Mouse (Mus musculus) frontal cortex, postnatal 10 days (tissue): Measurements from ENCODE around the gene Zfp105.

Experiments used
- DNase-seq, 2 experiments: peaks; one replicate each; pipeline ENCODE4 v3.0.0; 2022; ENCODE audit warnings: low spot score in 2 of 2, mixed read lengths in 1 of 2

The Zfp105 gene

DNA sequence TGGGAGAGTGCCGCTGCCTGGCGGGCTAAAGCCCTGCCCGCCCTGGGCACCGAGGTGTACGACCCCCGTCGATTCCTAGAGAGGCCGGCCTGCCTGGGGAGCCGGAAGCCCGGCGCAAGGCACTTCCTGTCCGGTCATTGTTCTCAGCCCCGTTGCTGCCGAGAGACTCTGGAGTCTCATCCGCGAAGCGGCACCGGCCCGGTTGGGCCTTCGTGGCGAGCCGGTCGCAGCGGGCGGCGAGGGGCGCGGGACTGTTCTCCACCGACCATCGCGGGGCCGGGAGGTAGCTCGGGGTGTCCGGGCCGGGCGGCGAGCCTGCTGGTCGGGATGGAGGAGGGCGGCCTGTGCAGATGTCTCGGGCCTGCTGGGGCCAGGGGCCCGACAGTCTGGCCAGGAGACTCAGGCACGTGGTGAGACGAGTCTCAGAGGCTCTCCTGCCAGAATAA is at the start of gene Zfp105:
Gene Zfp105 (plus strand): TSS at position 137 of the 446 bp plus-strand sequence.
- peak; percentile 60 to 72 for DNase-seq

DNA sequence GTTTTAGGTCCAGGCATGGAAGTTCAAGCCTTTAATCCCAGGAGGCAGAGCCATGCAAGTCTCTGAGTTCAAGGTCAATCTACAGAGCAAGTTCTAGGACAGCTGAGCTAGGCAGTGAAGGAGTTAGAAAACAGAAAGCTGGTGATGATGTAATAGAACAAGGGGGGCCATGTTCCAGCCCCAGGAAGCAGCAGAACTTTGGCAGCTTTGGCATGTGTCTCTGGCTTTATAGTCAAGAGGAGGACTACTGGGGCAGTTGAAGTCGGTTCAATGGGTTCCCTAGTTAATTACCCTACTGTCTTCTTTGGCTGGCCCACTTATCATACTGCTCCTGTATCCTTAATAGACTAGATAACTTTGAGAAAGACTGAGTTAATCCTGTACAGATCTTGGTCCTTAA is 48.2 kb upstream of the Zfp105 start:
- DNase-seq, result no peak

DNA sequence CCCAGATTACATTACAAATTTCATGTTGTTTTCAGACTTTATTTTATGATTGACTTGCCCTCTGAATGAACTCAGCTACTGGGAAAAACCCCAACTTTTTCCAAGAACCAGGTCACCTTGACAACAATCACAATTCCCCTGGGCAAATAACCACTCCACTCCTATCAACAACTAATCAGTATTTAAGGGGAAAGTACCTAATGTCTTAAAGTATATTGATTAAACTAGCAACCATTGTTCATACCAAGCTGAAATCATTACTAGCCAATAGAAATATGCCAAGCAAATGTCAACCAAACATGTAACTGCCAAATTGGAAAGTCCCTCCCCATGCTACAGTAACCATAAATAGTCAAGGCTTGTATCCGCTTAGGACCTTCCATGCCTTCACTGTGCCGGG is 47.7 kb upstream of the Zfp105 start:
- no peak for DNase-seq

- DNase-seq, result no peak
Measured at GRCm38 (mm10) chr9:122885385-122885784, 37.5 kb upstream of the Zfp105 start, which contains the start of gene Zkscan7. Zkscan7 (plus strand) TSS chr9:122885685.

GRCm38 (mm10) chr9:122886372-122887179 is 36.3 kb upstream of the Zfp105 start:
- DNase-seq, result peak; percentile 50 to 59

GRCm38 (mm10) chr9:122901047-122901446 is 21.8 kb upstream of the Zfp105 start:
- DNase-seq, result no peak

GRCm38 (mm10) chr9:122902717-122903535 is 19.9 kb upstream of the Zfp105 start:
- peak; percentile 47 to 62 for DNase-seq

- no peak for DNase-seq
Measured at GRCm38 (mm10) chr9:122922436-122922835, 436 bp upstream of the Zfp105 start.

- DNase-seq, result no peak
Measured at GRCm38 (mm10) chr9:122928915-122929314, 6.0 kb downstream of the Zfp105 start.

DNA sequence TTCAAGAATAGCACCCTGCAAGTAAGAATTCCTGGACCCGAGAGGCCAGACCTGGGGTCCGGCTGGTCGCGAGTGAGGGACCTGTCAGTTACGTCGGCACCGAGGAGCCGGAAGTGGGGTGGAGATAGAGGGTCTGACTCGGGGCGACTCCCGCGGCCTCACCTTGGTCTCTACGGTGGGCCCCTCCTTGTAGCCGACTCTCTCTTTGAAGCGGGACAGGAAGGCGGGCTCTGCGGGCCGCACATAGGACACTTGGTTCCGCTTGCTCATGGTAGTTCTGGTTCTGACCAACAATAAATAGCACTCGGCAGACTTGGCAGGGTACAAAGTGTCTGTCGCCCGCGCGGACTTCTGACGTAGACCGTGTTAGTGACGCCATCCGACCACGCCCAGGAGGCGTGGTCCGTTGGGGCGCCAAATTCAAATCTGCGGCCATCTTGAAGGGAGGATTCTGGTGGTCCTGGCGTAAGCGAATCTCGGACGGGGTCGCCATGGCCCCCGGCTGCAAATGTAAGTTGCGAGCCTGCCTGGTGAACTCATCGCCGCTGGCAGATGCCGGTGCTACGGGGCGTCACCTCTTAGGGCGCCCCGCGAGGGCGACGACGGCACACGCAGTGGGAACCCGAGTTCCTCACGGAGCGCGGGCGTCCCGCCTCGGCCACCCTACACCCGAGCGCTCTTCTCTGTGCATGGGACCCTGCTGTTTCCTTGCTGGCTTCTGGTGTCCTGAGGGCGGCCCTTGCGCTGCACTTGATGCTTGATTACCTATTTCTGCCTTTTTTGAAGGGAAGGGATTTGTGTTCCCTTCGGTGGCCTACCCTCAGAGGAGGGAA is 28.0 kb downstream of the Zfp105 start, which contains the start of the genes 1110059G10Rik and Kif15:
Gene 1110059G10Rik (minus strand): TSS at position 358 of the 833 bp plus-strand sequence.
Gene Kif15 (plus strand): TSS at position 404 of the 833 bp plus-strand sequence.
- DNase-seq, result peak; percentile 84 to 93
